Mouse (Mus musculus) kidney, embryonic 14.5 days (tissue): ENCODE data around the gene Zbtb8a. TPM values are rescaled to one million over a fixed set of nuclear protein-coding genes. Genes with fewer than 3 reads are reported as not detected.

Source experiments
- ATAC-seq: fragments of 200-750 bp; cut with Nextera tagmentation; 2 replicates; pipeline ENCODE4 v1.8.0; 2017; ENCODE audit warnings: moderate number of reproducible peaks, mild to moderate bottlenecking, moderate TSS enrichment, moderate library complexity; ENCODE audit not compliant: low FRiP score, low TSS enrichment
- H3K27ac ChIP-seq: fragments of 300-500 bp; sonication (generic); 2 replicates; pipeline ENCODE4 v1.5.1; 2014; ENCODE audit warnings: low read depth, mild to moderate bottlenecking, low read length, moderate library complexity, mixed read lengths
- H3K27me3 ChIP-seq: fragments of 300-500 bp; sonication (generic); 2 replicates; pipeline ENCODE4 v1.6.1; 2014; ENCODE audit warnings: mild to moderate bottlenecking, low read length; ENCODE audit not compliant: control insufficient read depth, insufficient read depth
- H3K36me3 ChIP-seq: fragments of 300-500 bp; sonication (generic); 2 replicates; pipeline ENCODE4 v1.6.1; 2014; ENCODE audit warnings: low read length, mixed read lengths; ENCODE audit not compliant: control insufficient read depth, insufficient read depth
- H3K4me1 ChIP-seq: fragments of 300-500 bp; sonication (generic); 2 replicates; pipeline ENCODE4 v1.6.1; 2014; ENCODE audit warnings: low read length, mixed read lengths; ENCODE audit not compliant: control insufficient read depth, insufficient read depth
- H3K4me2 ChIP-seq: fragments of 300-500 bp; sonication (generic); replicated peaks from 2 replicates; pipeline ENCODE4 v1.6.1; 2014; ENCODE audit warnings: low read depth, mild to moderate bottlenecking, low read length
- H3K4me3 ChIP-seq: fragments of 300-500 bp; sonication (generic); 2 replicates; pipeline ENCODE4 v1.5.1; 2014; ENCODE audit warnings: mild to moderate bottlenecking, low read length
- H3K9ac ChIP-seq: fragments of 300-500 bp; sonication (generic); 2 replicates; pipeline ENCODE4 v1.6.1; 2014; ENCODE audit warnings: low read depth, mild to moderate bottlenecking, low read length, moderate library complexity
- H3K9me3 ChIP-seq: fragments of 300-500 bp; sonication (generic); 2 replicates; pipeline ENCODE4 v1.6.1; 2016; ENCODE audit warnings: low read length; ENCODE audit not compliant: control insufficient read depth
- WGBS: fragments of 180-500 bp; shearing (Covaris S2); extraction: QIAGEN DNeasy Blood & Tissue Kit; methylation state at CpG from one replicate; pipeline ENCODE4 v1.1.7; 2014; 5-methylcytosine and 5-hydroxymethylcytosine counted together
- polyA plus RNA-seq: library from polyadenylated mRNA; unstranded; fragments of >200 nt; fragmentation: Nextera tagmentation; extraction: Ambion mirVana; gene quantifications from 2 replicates; pipeline ENCODE4 v1.2.1, GENCODE M21; 2014

The Zbtb8a gene
- polyA plus RNA-seq, 1 experiment from 2014 or later: 13.3 TPM

- H3K4me2 ChIP-seq: peak overlapping the region; percentile 62
- H3K9me3 ChIP-seq: no peaks in the 10 kb centered on the region
- peaks cover 36% of the 10 kb centered on the region; the same call in 1 of the 2 replicates for H3K36me3 ChIP-seq
- no peaks in the 10 kb centered on the region for H3K27me3 ChIP-seq
- peak overlapping the region; percentile 96 for H3K27ac ChIP-seq
- H3K4me3 ChIP-seq: peak overlapping the region; percentile 97
- peak; percentile 28 for ATAC-seq
- H3K9ac ChIP-seq: peak overlapping the region; percentile 99
- under 1% methylated on average over 56 of the region's 62 CpGs for WGBS
- H3K4me1 ChIP-seq: peaks cover 25% of the 10 kb centered on the region
Observed at GRCm38 (mm10) chr4:129334677-129335215, 43.2 kb downstream of the Zbtb8a start.

DNA sequence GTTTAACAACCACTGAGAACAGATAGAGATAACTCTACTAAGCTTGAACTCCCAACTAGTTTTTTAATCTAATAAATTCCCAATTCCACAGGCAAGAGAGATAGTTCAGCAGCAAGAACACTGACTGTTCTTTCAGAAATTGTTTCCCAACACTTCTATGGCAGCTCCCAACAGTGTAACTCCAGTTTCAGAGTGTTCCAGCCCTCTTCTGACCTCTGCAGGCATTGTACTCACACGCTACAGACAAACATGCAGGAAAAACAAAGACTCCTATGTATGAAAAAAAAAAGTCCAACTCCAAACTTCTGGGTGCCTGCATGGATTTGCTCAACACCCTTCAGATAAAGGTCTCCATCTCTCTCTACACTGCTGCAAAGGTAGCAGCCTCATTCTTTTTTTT lies 45.1 kb downstream of the Zbtb8a start:
- Histone ChIP-seq H3K36me3 (peaks cover 52% of the 10 kb centered on the region), H3K4me3 (peak overlapping the region; percentile 97), H3K27me3 (no peaks in the 10 kb centered on the region), H3K9me3 (no peaks in the 10 kb centered on the region), H3K9ac (0 out of 2 replicates have a peak overlapping the region, but pooled peaks have one; percentile 2), H3K4me1 (peaks cover 25% of the 10 kb centered on the region), H3K27ac (no peak overlapping the region), H3K4me2 (peak overlapping the region; percentile 62)
- no peak for ATAC-seq
- WGBS: 35% methylated on average over 1 of the region's 1 CpGs

DNA sequence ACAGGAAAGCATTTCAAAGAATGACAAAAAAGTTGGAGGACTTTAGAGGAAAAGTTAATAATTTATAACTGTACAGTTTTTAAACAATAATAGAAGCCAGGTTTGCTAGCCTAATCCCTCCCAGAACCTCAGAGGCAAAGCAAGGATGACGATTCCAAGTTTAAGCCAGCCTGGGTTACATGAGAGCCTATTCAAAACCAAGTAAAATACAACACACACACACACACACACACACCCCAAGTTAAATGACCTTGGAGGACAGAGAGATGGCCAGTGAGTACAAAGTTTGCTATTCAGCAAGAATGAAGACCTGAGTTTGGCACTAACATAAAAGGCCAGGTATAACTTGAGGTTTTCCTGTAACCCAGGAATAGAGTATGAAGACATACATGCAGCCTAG lies 51.7 kb downstream of the Zbtb8a start:
- H3K9me3 ChIP-seq: no peaks in the 10 kb centered on the region
- H3K4me2 ChIP-seq: no peak overlapping the region
- no peaks in the 10 kb centered on the region for H3K27me3 ChIP-seq
- no peak for ATAC-seq
- no peak overlapping the region for H3K27ac ChIP-seq
- H3K4me3 ChIP-seq: no peak overlapping the region
- 73% methylated on average over 1 of the region's 1 CpGs for WGBS
- no peak overlapping the region for H3K9ac ChIP-seq
- H3K4me1 ChIP-seq: 0 out of 2 replicates have a peak, but pooled peaks cover 1% of the 10 kb centered on the region
- H3K36me3 ChIP-seq: peaks cover 78% of the 10 kb centered on the region

DNA sequence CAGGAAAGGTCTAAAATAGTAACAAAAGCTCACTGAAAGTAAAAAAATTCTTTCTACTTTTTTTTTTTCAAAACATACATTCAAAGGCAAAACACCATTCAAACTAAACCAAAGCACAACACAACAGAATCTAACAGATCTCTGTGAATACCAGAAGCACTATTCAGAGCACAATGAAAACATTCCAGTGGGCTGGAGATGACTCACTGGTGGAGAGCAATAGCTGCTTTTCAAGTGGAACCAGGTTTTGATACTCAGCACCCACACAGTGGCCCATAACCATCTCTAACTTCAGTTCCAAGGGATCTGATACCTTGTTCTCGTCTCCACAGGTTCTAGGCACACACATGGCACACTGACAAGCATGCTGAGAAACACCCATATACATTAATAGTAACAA lies 53.2 kb downstream of the Zbtb8a start:
- 90% methylated on average over 1 of the region's 1 CpGs for WGBS
- H3K36me3 ChIP-seq: peaks cover 77% of the 10 kb centered on the region
- no peak for ATAC-seq

GRCm38 (mm10) chr4:129323491-129323890 lies 54.4 kb downstream of the Zbtb8a start:
- no peak overlapping the region for H3K9ac ChIP-seq
- H3K36me3 ChIP-seq: peaks cover 79% of the 10 kb centered on the region
- H3K4me2 ChIP-seq: no peak overlapping the region
- H3K27me3 ChIP-seq: no peaks in the 10 kb centered on the region
- 97% methylated on average over 1 of the region's 1 CpGs for WGBS
- H3K27ac ChIP-seq: no peak overlapping the region
- no peak for ATAC-seq
- no peaks in the 10 kb centered on the region for H3K4me1 ChIP-seq
- H3K4me3 ChIP-seq: no peak overlapping the region
- no peaks in the 10 kb centered on the region for H3K9me3 ChIP-seq

More for the DNA sequence above, 53.2 kb downstream of the Zbtb8a start:
- H3K27me3 ChIP-seq: no peaks in the 10 kb centered on the region
- H3K4me3 ChIP-seq: no peak overlapping the region
- no peaks in the 10 kb centered on the region for H3K4me1 ChIP-seq
- H3K27ac ChIP-seq: no peak overlapping the region
- no peak overlapping the region for H3K4me2 ChIP-seq
- no peak overlapping the region for H3K9ac ChIP-seq
- H3K9me3 ChIP-seq: no peaks in the 10 kb centered on the region

DNA sequence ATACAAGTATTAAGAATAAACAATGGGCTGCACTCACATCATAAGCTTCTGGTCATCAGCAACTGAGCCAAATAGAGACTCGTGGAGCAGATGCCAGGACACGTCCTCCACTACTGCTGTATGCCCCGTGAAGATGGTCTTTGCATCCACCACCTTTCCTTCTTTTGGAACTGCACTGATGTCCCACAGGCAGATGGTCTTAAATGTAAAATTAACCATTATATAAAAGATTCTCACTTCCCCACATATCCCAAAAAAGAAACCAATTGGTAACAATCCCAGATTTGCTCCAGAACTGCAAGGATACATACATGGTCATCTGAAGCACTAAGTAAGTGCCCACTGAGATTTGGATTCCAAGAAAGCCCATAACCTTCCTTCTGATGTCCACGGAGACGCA lies 55.9 kb downstream of the Zbtb8a start:
- Histone ChIP-seq H3K9ac (no peak overlapping the region), H3K9me3 (no peaks in the 10 kb centered on the region), H3K27ac (no peak overlapping the region), H3K36me3 (peaks cover 79% of the 10 kb centered on the region), H3K4me2 (no peak overlapping the region), H3K4me3 (no peak overlapping the region), H3K4me1 (no peaks in the 10 kb centered on the region), H3K27me3 (no peaks in the 10 kb centered on the region)
- no peak for ATAC-seq
- WGBS: 95% methylated on average over 5 of the region's 5 CpGs

- no peak overlapping the region for H3K9ac ChIP-seq
- H3K4me1 ChIP-seq: no peaks in the 10 kb centered on the region
- no peak for ATAC-seq
- no peak overlapping the region for H3K4me3 ChIP-seq
- H3K27me3 ChIP-seq: no peaks in the 10 kb centered on the region
- H3K36me3 ChIP-seq: peaks cover 82% of the 10 kb centered on the region
- H3K27ac ChIP-seq: no peak overlapping the region
- H3K4me2 ChIP-seq: no peak overlapping the region
- H3K9me3 ChIP-seq: no peaks in the 10 kb centered on the region
- WGBS: 78% methylated on average over 1 of the region's 1 CpGs
Observed at GRCm38 (mm10) chr4:129320876-129321275, 57.0 kb downstream of the Zbtb8a start.

DNA sequence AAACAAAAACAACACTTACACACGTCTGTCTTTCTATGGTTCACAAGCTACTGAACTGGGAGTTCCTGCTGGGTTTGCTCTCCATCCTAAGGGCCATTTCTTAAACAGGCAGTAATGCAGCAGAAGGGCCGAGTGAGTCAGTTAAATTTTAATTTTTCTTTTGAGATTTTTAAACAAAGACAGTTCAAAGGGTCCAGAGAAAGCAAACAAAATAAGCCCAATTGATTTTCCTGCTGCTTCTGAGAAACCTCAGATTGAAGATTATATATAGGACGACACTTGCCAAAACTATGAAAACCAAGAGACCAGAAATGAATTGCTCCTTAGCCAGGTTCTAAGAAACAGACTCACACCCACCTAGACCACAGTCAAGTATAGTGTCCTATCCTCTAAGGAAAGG lies 64.0 kb downstream of the Zbtb8a start:
- Histone ChIP-seq H3K9me3 (no peaks in the 10 kb centered on the region), H3K27me3 (no peaks in the 10 kb centered on the region), H3K4me1 (no peaks in the 10 kb centered on the region), H3K4me2 (no peak overlapping the region), H3K9ac (no peak overlapping the region), H3K4me3 (no peak overlapping the region), H3K27ac (no peak overlapping the region), H3K36me3 (peaks cover 96% of the 10 kb centered on the region)
- ATAC-seq: no peak
- 84% methylated on average over 3 of the region's 3 CpGs for WGBS

DNA sequence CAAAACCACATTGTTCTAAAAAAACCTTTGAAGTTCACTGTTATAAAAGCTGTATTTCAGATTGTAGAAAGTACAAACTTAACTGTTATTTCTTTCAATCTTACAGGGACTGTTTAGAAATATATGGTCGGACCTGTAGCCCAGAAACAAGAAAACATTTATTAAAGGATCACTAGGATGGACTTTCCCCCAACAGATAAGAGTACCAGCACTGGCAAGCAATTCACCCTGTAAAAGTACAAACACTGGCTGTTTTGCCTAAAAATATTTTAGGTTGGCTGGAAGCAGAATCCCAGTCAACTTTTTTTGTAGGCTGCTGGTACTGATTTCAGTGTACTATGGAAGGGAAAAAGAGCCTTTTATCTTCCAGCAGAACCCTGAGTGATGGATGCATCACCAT lies 70.0 kb downstream of the Zbtb8a start:
- Histone ChIP-seq H3K4me2 (no peak overlapping the region), H3K36me3 (peaks cover 70% of the 10 kb centered on the region), H3K4me3 (no peak overlapping the region), H3K27ac (no peak overlapping the region), H3K9me3 (no peaks in the 10 kb centered on the region), H3K27me3 (no peaks in the 10 kb centered on the region), H3K4me1 (no peaks in the 10 kb centered on the region), H3K9ac (no peak overlapping the region)
- WGBS: 98% methylated on average over 1 of the region's 1 CpGs
- ATAC-seq: no peak
